Mouse (Mus musculus) hematopoietic stem cell, adult 5-6 weeks (primary cell): Measurements from ENCODE around the gene Ankrd55. TPM values are rescaled to one million over a fixed set of nuclear protein-coding genes. Genes with fewer than 3 reads are reported as not detected.
A peak's percentile ranks its signal among the peaks of the same experiment; 100 is the strongest.

Experiments used
- ATAC-seq, 2 experiments: fragments of 125-278 bp in 1 of 2; replicated peaks in 1 of 2; 2 replicates each; pipeline ENCODE4 v1.8.0; 2016 to 2017; ENCODE audit warnings: inconsistent platforms in 2 of 2, mild to moderate bottlenecking in 2 of 2, moderate number of reproducible peaks in 2 of 2, low read depth in 1 of 2, moderate TSS enrichment in 1 of 2; ENCODE audit not compliant: low FRiP score in 2 of 2, poor library complexity in 2 of 2, severe bottlenecking in 2 of 2, insufficient read depth in 1 of 2, low TSS enrichment in 1 of 2
- total RNA-seq: library from RNA; stranded (forward); fragments of 172-1452, 232-1000 nt; gene quantifications from 2 replicates; pipeline ENCODE4 v1.2.3, GENCODE M21; 2017

The Ankrd55 gene
- total RNA-seq, 1 experiment from 2014 or later = not detected

DNA sequence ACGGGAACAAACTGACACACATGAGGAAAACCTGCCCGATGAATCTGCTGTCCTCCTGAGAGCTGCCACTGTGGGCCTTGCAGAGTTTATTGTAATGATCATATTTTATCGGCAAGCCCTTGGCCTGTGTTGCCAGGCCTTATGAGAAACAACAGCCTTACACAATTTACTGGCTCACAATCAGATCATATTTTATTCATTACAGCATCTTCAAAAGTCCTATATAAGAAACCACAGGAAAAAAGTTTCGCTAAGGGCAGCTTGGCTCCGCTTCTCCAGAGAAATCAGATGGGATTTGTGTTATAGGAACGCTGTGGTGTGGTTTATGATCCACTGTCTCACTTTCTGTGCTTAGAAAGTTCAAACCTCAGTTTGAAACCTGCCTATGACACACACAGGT, 42.0 kb downstream of the Ankrd55 start:
- ATAC-seq = no peak

- no peak for ATAC-seq
Measured at GRCm38 (mm10) chr13:112330919-112331681, 42.8 kb downstream of the Ankrd55 start.

DNA sequence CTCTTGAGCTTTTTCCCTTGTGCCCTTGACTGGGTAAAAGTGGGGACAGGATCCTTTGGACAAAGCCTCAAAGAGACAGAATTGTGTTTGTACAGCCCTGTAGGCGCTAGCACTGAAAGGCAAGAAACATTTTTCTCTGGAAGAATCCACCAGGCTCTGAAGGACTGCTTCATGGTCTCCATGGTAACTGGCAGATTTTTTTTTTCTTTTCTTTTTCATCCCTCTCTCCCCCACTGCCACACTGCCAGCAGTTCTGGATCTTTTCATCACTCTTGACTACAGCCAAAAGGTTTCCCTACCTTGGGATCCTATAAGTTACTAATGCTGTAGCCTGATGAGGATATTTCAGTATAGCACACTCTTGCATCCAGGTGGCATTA, 43.4 kb downstream of the Ankrd55 start:
- no peak for ATAC-seq

DNA sequence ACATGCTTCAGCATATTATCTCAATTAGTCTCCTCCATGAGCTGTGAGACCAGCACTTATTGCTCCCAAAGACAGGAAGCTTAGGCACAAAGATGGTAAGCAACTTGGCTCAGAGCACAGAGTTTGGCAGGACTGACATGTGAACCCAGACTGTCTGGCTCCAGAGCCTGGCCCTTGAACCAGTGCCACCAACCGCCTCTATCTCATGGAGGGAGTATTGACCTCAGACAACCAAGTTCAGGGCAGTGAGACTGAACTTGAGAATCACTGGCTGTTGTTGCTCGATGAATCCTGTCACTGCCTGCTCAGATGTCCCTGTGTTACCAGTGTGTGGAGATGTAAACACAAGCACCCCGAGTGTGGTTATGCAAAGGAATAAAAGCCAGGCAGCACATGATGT, 47.3 kb downstream of the Ankrd55 start:
- no peak for ATAC-seq

GRCm38 (mm10) chr13:112337146-112337545, 48.9 kb downstream of the Ankrd55 start:
- ATAC-seq = no peak

- no peak for ATAC-seq
Measured at GRCm38 (mm10) chr13:112340205-112340604, 52.0 kb downstream of the Ankrd55 start.

GRCm38 (mm10) chr13:112340761-112341160, 52.5 kb downstream of the Ankrd55 start:
- ATAC-seq = no peak

- no peak for ATAC-seq
Measured at GRCm38 (mm10) chr13:112342971-112343627, 54.8 kb downstream of the Ankrd55 start.

DNA sequence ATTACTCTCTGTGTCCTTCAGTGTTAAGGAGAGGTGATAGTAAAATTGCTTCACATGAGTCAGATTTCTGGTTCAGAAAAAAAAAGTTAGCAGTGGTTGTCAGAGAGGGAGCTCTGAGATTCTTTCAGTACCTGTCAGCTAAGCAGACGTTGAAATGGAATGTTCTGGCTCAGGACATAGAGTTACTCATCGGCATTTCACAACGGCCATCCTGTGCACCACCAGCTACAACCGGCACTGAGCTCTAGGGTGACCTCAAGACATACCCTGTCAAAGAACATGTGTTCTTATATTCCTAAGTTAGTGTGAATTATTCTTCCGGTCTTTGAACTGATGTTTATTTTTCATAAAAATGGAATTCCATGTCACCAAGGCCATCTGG, 55.4 kb downstream of the Ankrd55 start:
- no peak for ATAC-seq

DNA sequence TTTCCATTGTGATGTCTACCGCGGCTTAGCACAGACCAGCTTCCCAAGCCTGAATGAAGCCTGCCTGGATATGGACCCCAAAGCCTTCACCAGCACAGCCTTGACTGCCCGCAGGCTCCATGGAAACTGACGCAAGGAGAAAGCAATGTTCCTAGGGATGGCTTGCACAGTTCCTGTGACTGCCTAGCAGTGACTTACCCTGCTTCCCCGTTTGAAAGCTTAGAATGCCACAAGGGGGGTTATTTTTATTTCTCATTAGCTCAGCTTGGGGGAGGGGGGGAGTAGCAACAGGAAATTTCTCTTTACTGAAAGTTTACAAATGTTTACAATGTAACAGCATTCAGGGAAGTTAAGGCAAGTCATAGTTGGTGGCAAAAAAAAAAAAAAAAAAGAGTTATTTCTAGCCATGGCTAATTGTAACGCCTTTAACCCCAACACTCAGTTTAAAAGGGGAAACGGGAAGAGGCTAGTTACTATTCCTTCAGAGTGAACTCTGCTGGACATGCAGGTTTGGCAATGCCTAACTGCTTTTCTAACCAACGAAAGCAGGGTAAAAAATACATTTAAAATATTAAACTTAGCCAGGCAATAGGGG, 56.1 kb downstream of the Ankrd55 start:
- ATAC-seq = 0 out of 4 replicates have a peak, but pooled peaks of 1 of the 2 experiments have one; percentile 37

DNA sequence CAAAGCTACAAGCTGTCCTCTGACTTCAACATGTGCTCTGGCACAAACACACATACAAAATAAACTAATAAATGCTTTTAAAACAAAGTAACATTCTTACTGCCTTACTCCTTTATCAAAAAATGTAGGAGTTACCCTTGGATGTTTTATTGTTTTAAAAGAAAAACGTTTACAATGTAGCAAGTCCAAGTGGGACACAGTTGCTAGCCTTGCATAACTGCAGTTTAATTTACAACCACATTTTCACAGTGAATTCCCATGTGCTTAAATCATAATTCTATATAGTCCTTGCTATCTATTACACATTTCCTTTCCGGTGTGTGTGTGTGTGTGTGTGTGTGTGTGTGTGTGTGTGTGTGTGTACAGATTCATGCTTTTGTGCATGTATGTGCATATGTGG, 57.3 kb downstream of the Ankrd55 start:
- no peak for ATAC-seq

- ATAC-seq = no peak
Measured at GRCm38 (mm10) chr13:112346031-112346430, 57.8 kb downstream of the Ankrd55 start.

- no peak for ATAC-seq
Measured at GRCm38 (mm10) chr13:112346659-112347142, 58.5 kb downstream of the Ankrd55 start.

GRCm38 (mm10) chr13:112348250-112348649, 60.0 kb downstream of the Ankrd55 start:
- ATAC-seq = no peak

DNA sequence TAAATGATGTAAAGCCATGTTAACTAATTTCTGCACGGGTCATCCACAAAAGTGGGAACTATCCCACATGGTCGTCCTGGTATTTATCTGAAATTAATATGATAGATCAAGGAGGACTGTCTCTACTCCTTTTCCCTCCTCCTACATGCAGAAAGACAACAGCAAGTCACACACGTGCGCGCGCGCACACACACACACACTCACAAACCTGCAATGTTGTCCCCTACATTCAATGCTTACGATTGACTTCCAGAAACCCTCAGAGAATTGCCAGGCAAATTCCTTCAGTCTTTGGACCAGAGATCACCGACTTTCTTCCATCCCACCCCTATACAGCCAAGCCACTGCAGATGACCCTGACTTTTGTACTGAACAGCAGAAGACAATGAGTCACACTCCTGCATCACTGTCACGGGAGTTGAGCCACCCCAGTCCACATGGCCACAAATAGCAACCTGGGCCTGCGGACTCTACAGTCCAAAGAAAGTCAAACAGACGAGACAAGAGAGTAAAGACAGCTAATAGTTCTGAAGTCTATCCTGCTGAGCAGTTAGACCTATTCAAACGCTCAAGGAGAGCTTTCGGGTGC, 60.7 kb downstream of the Ankrd55 start:
- no peak for ATAC-seq

- no peak for ATAC-seq
Measured at GRCm38 (mm10) chr13:112349500-112349899, 61.2 kb downstream of the Ankrd55 start.

DNA sequence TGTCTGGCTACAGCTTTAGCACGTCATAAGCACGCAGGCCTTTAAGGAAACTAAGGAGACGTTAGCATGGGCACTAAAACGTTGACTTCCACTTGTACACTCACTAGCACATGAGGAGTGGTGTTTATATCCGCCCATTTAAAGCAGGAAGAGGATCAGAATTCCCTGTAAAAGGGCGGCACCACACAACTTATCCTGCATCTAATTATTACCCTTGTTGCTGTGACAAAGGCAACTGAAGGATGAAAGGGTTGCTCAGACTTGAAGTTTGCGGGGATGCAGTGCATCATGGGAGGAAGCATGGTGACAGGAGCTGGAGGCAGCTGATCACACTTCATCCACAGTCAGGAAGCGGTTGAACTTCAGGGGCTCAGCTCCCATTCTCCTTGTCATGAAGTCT, 63.7 kb downstream of the Ankrd55 start:
- ATAC-seq = no peak
